Mouse (Mus musculus) hindbrain, embryonic 16.5 days (tissue): ENCODE results near the gene Dmtf1. TPM values are rescaled to one million over a fixed set of nuclear protein-coding genes. Genes with fewer than 3 reads are reported as not detected.
"Not testable (repeated sequence)": the region's sequence is repeated elsewhere in the genome, so short reads cannot be mapped to it uniquely, and the experiment has no call there.

Source experiments
- ATAC-seq: fragments of 200-750 bp; cut with Nextera tagmentation; 2 replicates; pipeline ENCODE4 v1.8.0; 2017; ENCODE audit warnings: moderate TSS enrichment, moderate library complexity
- H3K27ac ChIP-seq: fragments of 300-500 bp; sonication (generic); 2 replicates; pipeline ENCODE4 v1.5.1; 2014; ENCODE audit warnings: low read depth, mild to moderate bottlenecking, control low read depth, low read length, moderate library complexity
- H3K27me3 ChIP-seq: fragments of 300-500 bp; sonication (generic); replicated peaks from 2 replicates; pipeline ENCODE4 v1.6.1; 2014; ENCODE audit warnings: low read length; ENCODE audit not compliant: control insufficient read depth, insufficient read depth
- H3K36me3 ChIP-seq: fragments of 300-500 bp; sonication (generic); 2 replicates; pipeline ENCODE4 v1.6.1; 2014; ENCODE audit warnings: mild to moderate bottlenecking, low read length, moderate library complexity, mixed read lengths; ENCODE audit not compliant: control insufficient read depth, insufficient read depth
- H3K4me1 ChIP-seq: fragments of 300-500 bp; sonication (generic); 2 replicates; pipeline ENCODE4 v1.6.1; 2014; ENCODE audit warnings: low read depth, low read length; ENCODE audit not compliant: control insufficient read depth, insufficient read depth
- H3K4me2 ChIP-seq: fragments of 300-500 bp; sonication (generic); 2 replicates; pipeline ENCODE4 v1.6.1; 2014; ENCODE audit warnings: mild to moderate bottlenecking, low read length, control low read depth, moderate library complexity
- H3K4me3 ChIP-seq: fragments of 300-500 bp; sonication (generic); 2 replicates; pipeline ENCODE4 v1.5.1; 2014; ENCODE audit warnings: mild to moderate bottlenecking, low read length, control low read depth, moderate library complexity
- H3K9ac ChIP-seq: fragments of 300-500 bp; sonication (generic); 2 replicates; pipeline ENCODE4 v1.6.1; 2014; ENCODE audit warnings: low read depth, mild to moderate bottlenecking, control low read depth, low read length, moderate library complexity
- H3K9me3 ChIP-seq: fragments of 300-500 bp; sonication (generic); 2 replicates; pipeline ENCODE4 v1.6.1; 2014; ENCODE audit warnings: mild to moderate bottlenecking, low read length, moderate library complexity; ENCODE audit not compliant: control insufficient read depth
- WGBS: fragments of 180-500 bp; shearing (Covaris S2); extraction: QIAGEN DNeasy Blood & Tissue Kit; methylation state at CpG from one replicate; pipeline ENCODE4 v1.1.7; 2014; 5-methylcytosine and 5-hydroxymethylcytosine counted together
- polyA plus RNA-seq: library from polyadenylated mRNA; unstranded; fragments of >200 nt; fragmentation: Nextera tagmentation; extraction: Ambion mirVana; gene quantifications from 2 replicates; pipeline ENCODE4 v1.2.1, GENCODE M21; 2015

The Dmtf1 gene
- polyA plus RNA-seq: 51.2 and 55.5 TPM in 2 replicates

DNA sequence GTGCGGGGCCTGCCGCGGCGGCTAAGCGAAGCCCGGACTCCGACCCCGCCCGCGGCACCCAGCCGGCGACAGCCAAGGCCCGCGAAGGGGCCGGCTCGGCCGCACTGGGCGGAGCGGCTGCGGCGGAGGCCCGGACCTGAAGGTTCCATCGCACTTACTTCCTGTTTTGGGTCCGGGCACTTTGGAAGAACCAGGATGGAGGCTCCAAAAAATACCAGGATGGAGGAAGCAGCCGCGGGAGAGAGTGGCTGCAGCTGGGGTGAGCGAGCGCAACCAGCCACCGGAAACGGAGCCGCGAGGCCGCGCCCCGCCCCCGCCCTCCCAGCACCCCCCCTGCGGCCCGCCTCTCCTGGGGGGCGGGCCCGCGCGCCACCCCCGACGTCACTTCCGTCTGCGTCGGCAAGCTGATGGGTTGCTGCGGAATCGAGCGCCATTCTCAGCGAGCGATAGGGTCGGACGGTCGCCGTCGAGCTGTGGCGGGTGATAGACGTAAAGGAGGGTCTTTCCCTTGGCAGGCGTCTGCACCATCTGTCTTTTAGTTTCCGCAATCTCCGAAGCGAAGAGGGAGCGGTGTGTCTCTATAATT, at the start of gene Dmtf1:
TSS of gene Dmtf1 (minus strand) at position 321 of the 586 bp plus-strand sequence.
- Histone ChIP-seq H3K36me3 (no peaks in the 10 kb centered on the region), H3K27ac (peak within 1 kb of the TSS; percentile 99), H3K9me3 (no peaks in the 10 kb centered on the region), H3K4me1 (peaks cover 15% of the 10 kb centered on the region), H3K9ac (peak within 1 kb of the TSS; percentile 100), H3K4me3 (peak within 1 kb of the TSS; percentile 96), H3K4me2 (peak within 1 kb of the TSS; percentile 78), H3K27me3 (no peaks in the 10 kb centered on the region)
- peak; percentile 97 for ATAC-seq
- WGBS: under 1% methylated on average over 47 of the region's 64 CpGs

DNA sequence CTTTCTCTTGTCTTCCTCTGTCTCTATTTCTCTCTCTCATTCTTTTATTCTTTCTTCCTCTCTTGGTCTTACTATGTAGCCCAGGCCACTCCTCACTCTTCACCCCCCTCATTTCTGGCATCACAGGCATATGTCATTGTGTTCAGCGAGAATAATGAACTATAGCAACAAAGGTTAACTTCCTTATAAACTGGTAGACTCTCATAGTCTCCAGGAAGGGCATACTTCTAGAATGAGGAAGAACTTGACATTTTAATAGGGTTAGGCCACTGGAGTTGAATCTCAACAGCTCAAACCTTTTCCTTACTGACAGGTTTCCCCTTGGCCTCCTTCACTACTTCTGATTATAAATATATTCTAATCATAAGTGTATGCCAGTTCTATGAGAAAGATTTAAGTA, 24.9 kb upstream of the Dmtf1 start:
- 82% methylated on average over 1 of the region's 1 CpGs for WGBS
- Histone ChIP-seq H3K27me3 (no peaks in the 10 kb centered on the region), H3K4me3 (no peak overlapping the region), H3K27ac (no peak overlapping the region), H3K36me3 (no peaks in the 10 kb centered on the region), H3K4me2 (no peak overlapping the region), H3K9ac (no peak overlapping the region), H3K4me1 (no peaks in the 10 kb centered on the region), H3K9me3 (no peaks in the 10 kb centered on the region)
- no peak for ATAC-seq

DNA sequence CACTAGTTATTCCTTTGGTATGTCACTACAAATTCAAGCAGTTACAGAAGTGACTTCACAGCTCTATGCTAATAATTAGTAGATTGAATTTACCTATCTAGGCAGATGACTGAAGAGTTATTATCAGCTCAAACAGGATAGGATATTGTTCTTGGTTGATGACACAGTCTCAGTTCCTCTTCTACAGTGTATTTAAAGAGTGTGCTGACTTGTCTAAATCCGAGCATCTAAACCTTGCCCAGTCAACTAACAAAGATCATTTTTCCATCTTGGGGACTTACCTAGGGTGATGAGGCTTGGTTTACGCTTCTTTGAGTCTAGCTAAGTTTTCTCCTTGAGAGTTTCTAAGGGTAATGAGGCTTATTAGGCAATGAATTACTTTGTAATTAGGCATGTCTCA, 11.7 kb upstream of the Dmtf1 start:
- ATAC-seq: no peak
- Histone ChIP-seq H3K4me3 (no peak overlapping the region), H3K9me3 (no peaks in the 10 kb centered on the region), H3K9ac (no peak overlapping the region), H3K27ac (no peak overlapping the region), H3K4me2 (no peak overlapping the region), H3K4me1 (no peaks in the 10 kb centered on the region), H3K36me3 (no peaks in the 10 kb centered on the region), H3K27me3 (no peaks in the 10 kb centered on the region)
- 74% methylated on average over 2 of the region's 2 CpGs for WGBS

DNA sequence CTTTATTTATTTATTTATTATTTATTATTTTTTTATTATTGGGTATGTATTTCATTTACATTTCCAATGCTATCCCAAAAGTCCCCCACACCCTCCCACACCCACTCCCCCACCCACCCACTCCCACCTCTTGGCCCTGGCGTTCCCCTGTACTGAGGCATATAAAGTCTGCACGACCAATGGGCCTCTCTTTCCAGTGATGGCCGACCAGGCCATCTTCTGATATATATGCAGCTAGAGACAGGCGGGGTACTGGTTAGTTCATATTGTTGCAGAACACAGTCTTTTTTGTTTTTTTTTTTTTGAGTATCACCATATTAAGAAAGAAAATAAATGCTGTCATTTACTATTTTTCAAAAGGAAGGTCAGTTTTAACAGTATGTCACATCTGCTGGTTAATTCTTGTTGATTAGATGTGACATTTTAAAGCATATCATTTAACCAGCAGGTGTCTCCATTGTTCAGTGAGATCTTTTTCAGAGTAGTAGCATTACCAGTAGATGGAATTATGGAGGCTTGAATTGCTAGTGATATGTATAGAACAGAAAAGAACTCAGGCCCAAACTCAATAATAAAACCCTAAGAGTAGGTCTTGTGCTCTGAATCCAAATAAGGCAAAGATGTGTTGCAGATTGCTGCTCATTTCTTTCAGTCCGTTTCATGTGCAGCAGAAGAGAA, 7.9 kb upstream of the Dmtf1 start:
- peak; percentile 76; the same call in 1 of the 2 replicates for ATAC-seq
- not testable (repeated sequence) for H3K27me3 ChIP-seq, H3K27ac ChIP-seq, H3K4me3 ChIP-seq, H3K9me3 ChIP-seq, H3K9ac ChIP-seq, H3K36me3 ChIP-seq, H3K4me1 ChIP-seq, H3K4me2 ChIP-seq
- 72% methylated on average over 4 of the region's 5 CpGs for WGBS

DNA sequence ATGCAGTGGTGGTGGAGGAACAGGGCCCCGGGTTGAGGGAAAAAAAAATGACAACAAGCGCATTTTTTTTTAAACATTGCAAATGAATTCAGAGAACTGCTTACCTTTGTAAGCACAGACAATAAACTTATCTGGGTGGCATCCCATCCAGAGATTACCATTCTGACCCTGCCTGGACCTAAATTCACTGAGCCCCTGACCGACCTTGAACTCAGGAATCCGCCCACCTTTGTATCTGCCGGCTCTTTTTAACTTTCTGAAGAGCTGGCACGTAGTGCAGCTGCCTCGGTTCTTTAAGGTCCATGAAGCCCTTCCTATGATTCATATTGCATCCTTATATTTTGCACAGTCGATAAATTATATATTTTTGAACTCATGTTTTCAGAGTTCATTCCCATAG, 4.8 kb upstream of the Dmtf1 start:
- no peak overlapping the region for H3K27ac ChIP-seq
- no peaks in the 10 kb centered on the region for H3K27me3 ChIP-seq
- H3K9ac ChIP-seq: no peak overlapping the region
- no peak for ATAC-seq
- no peaks in the 10 kb centered on the region for H3K36me3 ChIP-seq
- 77% methylated on average over 8 of the region's 8 CpGs for WGBS
- H3K4me2 ChIP-seq: no peak overlapping the region
- H3K9me3 ChIP-seq: no peaks in the 10 kb centered on the region
- H3K4me1 ChIP-seq: peaks cover 5% of the 10 kb centered on the region
- H3K4me3 ChIP-seq: no peak overlapping the region

DNA sequence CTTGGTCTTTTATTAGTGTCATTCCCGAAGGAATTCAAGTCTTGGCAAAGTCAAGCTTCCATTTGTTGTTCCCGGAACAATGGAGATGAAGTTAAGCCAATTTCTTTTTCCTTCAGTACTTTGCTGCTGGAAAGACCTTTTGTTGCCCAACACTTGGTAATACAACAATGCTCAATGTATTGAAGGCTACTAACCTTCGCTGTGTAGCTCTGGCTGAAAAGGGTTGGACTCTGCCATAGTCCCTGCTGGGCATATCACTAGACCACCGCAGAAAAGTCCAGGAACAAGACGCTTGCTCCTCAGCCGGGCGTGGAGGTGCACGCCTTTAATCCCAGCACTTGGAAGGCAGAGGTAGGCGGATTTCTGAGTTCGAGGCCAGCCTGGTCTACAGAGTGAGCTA, 3.6 kb upstream of the Dmtf1 start:
- not testable (repeated sequence) for H3K9me3 ChIP-seq, H3K4me1 ChIP-seq, H3K27ac ChIP-seq, H3K27me3 ChIP-seq, ATAC-seq, H3K4me3 ChIP-seq, H3K4me2 ChIP-seq, H3K9ac ChIP-seq, H3K36me3 ChIP-seq
- WGBS: 87% methylated on average over 10 of the region's 10 CpGs

DNA sequence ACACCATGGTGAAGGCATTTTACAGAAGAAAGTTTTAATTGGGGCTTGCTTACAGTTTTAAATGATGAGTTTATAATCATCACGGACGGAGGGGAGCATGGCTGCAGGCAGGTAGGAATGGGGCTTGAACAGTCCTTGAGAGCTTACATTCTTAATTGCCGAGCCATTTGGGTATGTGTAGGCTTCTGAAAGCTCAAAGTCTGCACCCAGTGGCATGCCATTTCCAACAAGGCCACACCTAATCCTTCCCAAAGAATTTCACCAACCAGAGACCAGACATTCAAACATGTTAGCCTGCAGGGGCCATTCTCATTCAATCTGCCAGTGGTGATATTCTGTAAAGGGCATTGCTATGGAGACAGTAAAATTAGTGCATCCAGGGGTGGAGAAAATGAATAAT, 1.8 kb upstream of the Dmtf1 start:
- no peak for ATAC-seq
- H3K36me3 ChIP-seq: no peaks in the 10 kb centered on the region
- no peak overlapping the region for H3K4me2 ChIP-seq
- no peak overlapping the region for H3K9ac ChIP-seq
- peaks cover 12% of the 10 kb centered on the region for H3K4me1 ChIP-seq
- H3K4me3 ChIP-seq: no peak overlapping the region
- H3K27me3 ChIP-seq: no peaks in the 10 kb centered on the region
- no peaks in the 10 kb centered on the region for H3K9me3 ChIP-seq
- 93% methylated on average over 3 of the region's 3 CpGs for WGBS
- no peak overlapping the region for H3K27ac ChIP-seq

DNA sequence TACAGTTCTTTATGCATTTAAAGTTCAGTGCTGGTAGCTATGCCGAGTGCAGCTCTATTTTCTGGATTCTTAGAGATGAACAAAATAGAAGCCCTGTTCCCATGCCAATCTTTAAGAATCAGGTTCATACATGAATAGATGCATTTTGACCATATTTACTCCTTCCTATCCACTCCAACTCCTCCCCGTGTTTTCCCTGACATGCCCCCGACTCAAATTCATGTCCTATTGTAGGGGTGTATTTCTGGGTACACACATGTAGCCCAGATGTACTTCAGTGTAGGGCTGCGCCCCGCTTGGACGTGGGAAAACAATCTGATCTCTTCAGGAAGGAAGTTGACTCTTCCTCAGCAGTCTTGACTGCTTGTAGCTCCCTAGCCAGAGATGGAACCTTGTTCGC, 512 bp upstream of the Dmtf1 start:
- H3K27me3 ChIP-seq: no peaks in the 10 kb centered on the region
- ATAC-seq: peak; percentile 25

DNA sequence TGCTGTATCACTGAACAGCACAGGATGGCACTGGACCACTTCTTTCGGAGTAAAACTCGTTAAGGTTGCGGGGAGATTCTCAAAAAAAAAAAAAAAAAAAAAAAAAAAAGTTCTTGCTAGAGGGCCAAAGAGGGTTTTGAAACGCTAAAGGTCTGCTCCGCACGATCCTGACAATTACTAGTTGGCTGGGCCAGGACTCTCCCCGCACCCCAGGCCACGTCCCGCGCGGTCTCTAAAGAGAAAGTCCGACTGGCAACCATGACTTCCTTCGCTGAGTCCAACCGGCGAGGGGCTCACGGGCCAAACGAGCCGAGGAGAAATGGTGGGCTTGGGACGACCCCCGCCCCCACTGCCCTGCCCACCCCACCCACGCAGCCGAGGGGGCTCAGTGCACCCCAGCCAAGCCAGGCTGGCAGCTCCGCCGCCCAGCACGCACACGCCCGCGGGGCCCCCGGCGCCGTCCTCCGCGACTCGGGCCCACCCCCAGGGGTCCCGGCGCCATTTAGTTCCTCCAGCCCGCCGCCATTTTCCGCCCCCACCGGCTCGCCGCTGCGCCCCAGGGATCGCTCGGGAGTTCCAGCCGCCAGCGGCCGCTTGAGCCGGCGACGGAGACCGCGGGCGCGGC, 633 bp downstream of the Dmtf1 start:
- H3K9me3 ChIP-seq: no peaks in the 10 kb centered on the region
- H3K36me3 ChIP-seq: no peaks in the 10 kb centered on the region
- H3K27ac ChIP-seq: peak overlapping the region; percentile 99
- no peaks in the 10 kb centered on the region for H3K27me3 ChIP-seq
- peak overlapping the region; percentile 96 for H3K4me3 ChIP-seq
- H3K9ac ChIP-seq: peak overlapping the region; percentile 100
- 0% methylated on average over 35 of the region's 55 CpGs for WGBS
- peak; percentile 79 for ATAC-seq
- peaks cover 16% of the 10 kb centered on the region for H3K4me1 ChIP-seq
- H3K4me2 ChIP-seq: peak overlapping the region; percentile 78

More for the DNA sequence above, 512 bp upstream of the Dmtf1 start:
- Histone ChIP-seq H3K9ac (peak overlapping the region; percentile 69), H3K36me3 (no peaks in the 10 kb centered on the region), H3K4me1 (peaks cover 12% of the 10 kb centered on the region), H3K9me3 (no peaks in the 10 kb centered on the region), H3K4me2 (peak overlapping the region; percentile 76), H3K4me3 (peak overlapping the region; percentile 96), H3K27ac (peak overlapping the region; percentile 68)
- WGBS: 13% methylated on average over 7 of the region's 7 CpGs
